Mouse (Mus musculus) erythroid progenitor cell, adult 5-6 weeks (primary cell): ENCODE measurements around the gene Txn2. TPM values are rescaled to one million over a fixed set of nuclear protein-coding genes. Genes with fewer than 3 reads are reported as not detected.

Experiments used
- ATAC-seq: replicated peaks from 2 replicates; pipeline ENCODE4 v1.8.0; 2016; ENCODE audit warnings: moderate number of reproducible peaks, mild to moderate bottlenecking, moderate TSS enrichment, inconsistent platforms; ENCODE audit not compliant: poor library complexity, low FRiP score, severe bottlenecking
- total RNA-seq, 2 experiments: library from RNA; stranded (forward) in 1 of 2; stranded (reverse) in 1 of 2; fragments of 150-400 nt in 1 of 2; fragments of 186-747, 209-891 nt in 1 of 2; gene quantifications; 2 replicates each; pipeline versions ENCODE4 v1.2.3 to v1.2.4; 2015 to 2017; ENCODE audit warnings: low replicate concordance in 2 of 2

The Txn2 gene
- total RNA-seq, 2 experiments from 2014 or later = 30.3 to 151 TPM

GRCm38 (mm10) chr15:77935673-77936375 is 7.0 kb upstream of the Txn2 start:
- ATAC-seq = no peak

- ATAC-seq = no peak
These were observed 6.2 kb upstream of the Txn2 start for GRCm38 (mm10) chr15:77934968-77935367.

DNA sequence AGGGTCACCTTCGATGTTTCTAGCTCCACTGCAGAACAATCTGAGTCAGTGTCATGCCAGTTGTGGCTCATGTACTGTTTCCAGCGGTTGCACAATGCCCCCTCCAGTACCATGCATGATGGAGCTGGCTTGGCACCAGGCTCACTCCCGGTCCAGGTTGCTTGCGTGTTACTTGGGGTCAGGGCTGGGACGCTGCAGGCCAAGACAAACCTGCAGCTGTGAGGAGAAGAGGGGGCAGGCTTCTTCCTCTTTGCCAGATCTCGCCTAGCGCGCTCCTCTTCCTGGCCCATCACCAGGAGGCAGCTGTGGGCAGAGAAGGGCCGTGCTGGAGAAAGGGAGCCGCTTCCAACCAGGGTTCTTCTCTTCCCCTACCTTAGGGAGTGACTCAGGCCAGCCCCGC is 5.5 kb upstream of the Txn2 start:
- ATAC-seq = no peak

GRCm38 (mm10) chr15:77933770-77934169 is 5.0 kb upstream of the Txn2 start:
- ATAC-seq = peak; percentile 61

DNA sequence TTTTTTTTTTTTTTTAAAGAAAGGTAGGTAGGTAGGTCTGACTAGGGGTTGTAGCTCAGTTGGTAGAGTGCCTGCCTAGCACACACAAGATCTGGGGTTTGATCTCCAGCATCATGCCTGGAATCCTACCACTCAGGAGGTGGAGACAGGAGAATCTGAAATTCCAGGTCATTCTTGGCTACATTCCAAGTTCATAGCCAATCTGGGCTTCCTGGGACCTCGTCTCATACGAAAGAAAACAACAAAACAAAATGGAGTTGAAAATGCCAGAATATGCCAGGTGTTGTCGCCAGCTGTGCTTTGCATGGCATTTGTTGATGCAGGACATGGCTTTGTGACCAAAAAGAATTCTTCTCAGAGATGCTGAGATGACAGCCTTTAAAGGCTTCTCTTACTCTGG is 4.4 kb upstream of the Txn2 start:
- ATAC-seq = no peak

GRCm38 (mm10) chr15:77931689-77932016 is 2.8 kb upstream of the Txn2 start:
- ATAC-seq = peak; percentile 69

- peak; percentile 17 for ATAC-seq
These were observed 2.3 kb upstream of the Txn2 start for GRCm38 (mm10) chr15:77930986-77931688.

- ATAC-seq = no peak
These were observed 998 bp upstream of the Txn2 start for GRCm38 (mm10) chr15:77929804-77930203.

DNA sequence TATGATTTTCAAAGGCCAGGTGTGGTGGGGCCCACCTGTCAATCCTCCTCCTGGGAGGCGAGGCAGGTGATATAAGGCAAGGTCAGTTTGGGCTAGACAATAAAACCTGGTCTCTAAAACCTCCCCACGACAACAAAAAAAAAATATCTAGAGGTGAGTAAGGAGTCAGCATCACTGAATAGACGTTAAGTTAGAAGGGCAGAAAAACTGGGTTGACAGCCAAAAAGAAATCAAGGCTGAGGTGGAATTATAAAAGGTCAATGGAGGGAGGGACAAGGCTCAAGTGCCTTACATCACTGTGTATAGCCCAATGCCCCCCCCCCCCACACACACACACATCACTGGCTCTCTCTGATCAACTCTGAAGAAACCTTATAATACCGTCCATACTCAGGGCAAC is 715 bp downstream of the Txn2 start:
- no peak for ATAC-seq

- ATAC-seq = no peak
These were observed 1.9 kb downstream of the Txn2 start for GRCm38 (mm10) chr15:77926921-77927320.

DNA sequence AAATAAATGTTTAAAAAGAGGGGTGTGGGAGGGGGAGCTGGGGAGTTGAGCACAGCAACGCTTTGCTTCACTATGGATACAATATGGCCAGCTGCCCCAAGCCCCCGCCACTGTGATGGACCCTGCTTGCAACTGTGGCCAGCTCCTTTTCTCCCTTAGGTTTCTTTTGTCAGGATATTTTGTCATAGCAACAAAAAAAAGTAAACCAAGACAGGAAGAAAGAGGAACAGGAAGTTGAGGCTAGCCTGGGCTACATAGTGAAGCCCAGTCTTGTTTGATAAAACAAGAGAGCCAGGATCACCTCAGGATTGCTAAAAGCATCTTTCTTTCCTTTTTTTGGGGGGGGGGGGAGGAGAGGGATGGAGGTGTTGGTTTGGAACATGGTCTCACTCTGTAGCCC is 3.6 kb downstream of the Txn2 start:
- no peak for ATAC-seq

GRCm38 (mm10) chr15:77923267-77924035 is 5.4 kb downstream of the Txn2 start:
- ATAC-seq = no peak

DNA sequence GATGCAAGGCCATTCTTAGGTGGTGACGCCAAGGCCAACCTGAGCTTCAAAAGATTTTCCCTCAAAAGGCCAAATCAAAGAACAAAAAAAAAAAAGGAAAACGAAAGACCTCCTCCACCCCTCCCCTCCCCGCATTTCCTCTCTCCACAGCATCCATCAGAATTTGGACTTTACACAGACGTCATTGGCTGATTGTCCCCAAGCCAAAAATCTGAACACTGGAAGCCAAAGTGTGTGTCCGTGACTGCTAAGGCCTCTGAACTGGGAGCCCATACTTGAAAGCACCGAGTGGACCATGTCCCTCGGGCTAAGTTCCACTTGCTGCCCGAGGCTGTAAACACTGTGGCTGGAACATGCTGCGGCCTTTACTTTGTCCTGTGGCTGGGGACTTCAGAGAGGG is 6.1 kb downstream of the Txn2 start:
- no peak for ATAC-seq

- no peak for ATAC-seq
These were observed 7.2 kb downstream of the Txn2 start for GRCm38 (mm10) chr15:77921636-77922035.

GRCm38 (mm10) chr15:77920511-77921462 is 8.0 kb downstream of the Txn2 start:
- ATAC-seq = no peak

GRCm38 (mm10) chr15:77919441-77919840 is 9.4 kb downstream of the Txn2 start:
- no peak for ATAC-seq

DNA sequence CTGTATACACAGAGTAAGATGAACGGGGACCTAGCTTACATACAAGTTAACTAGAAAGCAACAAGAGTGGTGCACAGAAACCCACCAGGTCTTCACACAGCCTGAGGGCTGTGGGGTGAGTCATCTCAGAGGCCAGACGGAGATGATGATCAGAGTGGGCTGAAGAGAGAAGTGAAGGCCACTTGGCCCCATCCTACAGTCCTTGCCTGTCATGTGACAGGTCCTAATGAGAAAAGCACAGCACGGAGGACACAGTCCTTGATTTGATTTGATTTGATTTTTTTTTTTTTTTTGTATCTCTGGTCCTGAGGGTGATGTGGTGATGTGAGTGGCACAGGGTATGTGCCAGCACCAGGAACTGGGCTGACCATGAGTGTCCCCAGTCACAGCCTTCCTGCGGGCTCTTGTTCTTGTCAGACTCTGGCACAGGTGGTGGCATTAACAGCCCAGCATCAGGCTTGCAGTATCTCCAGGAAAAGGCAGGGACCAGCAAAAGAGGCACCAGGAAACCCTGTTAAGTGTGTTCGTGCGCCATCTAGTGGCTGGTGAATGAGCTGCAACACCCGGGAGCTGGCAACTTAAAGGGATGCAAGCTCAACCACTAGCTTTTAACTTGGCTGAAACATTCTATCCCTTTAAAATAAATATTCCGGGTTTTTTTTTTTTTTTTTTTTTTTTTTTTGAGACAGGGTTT is 11.8 kb downstream of the Txn2 start:
- ATAC-seq = peak; percentile 74

DNA sequence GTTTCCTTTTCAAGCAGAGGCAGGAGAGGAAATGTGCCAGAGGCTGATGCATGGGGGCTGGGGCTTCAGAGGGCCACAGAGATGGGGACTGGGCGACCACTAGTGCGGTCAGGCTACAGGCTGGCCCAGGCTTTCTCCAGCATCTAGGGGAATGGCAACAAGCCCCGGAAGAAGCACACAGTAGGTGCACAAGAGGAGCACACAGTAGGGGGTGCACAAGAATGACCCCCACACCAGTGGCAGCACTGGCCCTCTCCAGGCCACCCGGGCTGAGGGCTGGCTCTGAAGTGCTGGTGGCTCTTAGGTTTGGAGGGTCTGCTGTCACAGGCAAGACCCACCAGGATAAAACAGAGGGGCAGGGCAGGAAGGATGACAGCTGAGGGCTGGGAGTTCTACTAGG is 13.5 kb downstream of the Txn2 start:
- no peak for ATAC-seq

- ATAC-seq = no peak
These were observed 14.3 kb downstream of the Txn2 start for GRCm38 (mm10) chr15:77914507-77914906.
